Mouse (Mus musculus) forebrain, embryonic 14.5 days (tissue): ENCODE measurements around the gene Sipa1l1. TPM values are rescaled to one million over a fixed set of nuclear protein-coding genes. Genes with fewer than 3 reads are reported as not detected.

ENCODE experiments used
- ATAC-seq: fragments of 200-750 bp; cut with Nextera tagmentation; 2 replicates; pipeline ENCODE4 v1.8.0; 2017; ENCODE audit warnings: mild to moderate bottlenecking, moderate library complexity
- DNase-seq: peaks from one replicate; pipeline ENCODE4 v3.0.0-alpha.2; 2015; ENCODE audit warnings: low spot score
- H3K27ac ChIP-seq: fragments of 300-500 bp; sonication (generic); 2 replicates; pipeline ENCODE4 v1.5.1; 2014; ENCODE audit warnings: low read depth, mild to moderate bottlenecking, control low read depth, low read length, moderate library complexity
- H3K27me3 ChIP-seq: fragments of 300-500 bp; sonication (generic); replicated peaks from 2 replicates; pipeline ENCODE4 v1.6.1; 2014; ENCODE audit warnings: low read length, control low read depth, mixed read lengths; ENCODE audit not compliant: control insufficient read depth, insufficient read depth
- H3K36me3 ChIP-seq: fragments of 300-500 bp; sonication (generic); 2 replicates; pipeline ENCODE4 v1.6.1; 2014; ENCODE audit warnings: low read length, control low read depth; ENCODE audit not compliant: control insufficient read depth, insufficient read depth
- H3K4me1 ChIP-seq: fragments of 300-500 bp; sonication (generic); 2 replicates; pipeline ENCODE4 v1.6.1; 2014; ENCODE audit warnings: antibody characterized with exemption, low read length, control low read depth; ENCODE audit not compliant: control insufficient read depth, insufficient read depth
- H3K4me2 ChIP-seq: fragments of 300-500 bp; sonication (generic); 2 replicates; pipeline ENCODE4 v1.6.1; 2014; ENCODE audit warnings: mild to moderate bottlenecking, control low read depth, low read length
- H3K4me3 ChIP-seq: fragments of 300-500 bp; sonication (generic); 2 replicates; pipeline ENCODE4 v1.5.1; 2014; ENCODE audit warnings: low read depth, low read length, control low read depth
- H3K9ac ChIP-seq: fragments of 300-500 bp; sonication (generic); 2 replicates; pipeline ENCODE4 v1.6.1; 2014; ENCODE audit warnings: mild to moderate bottlenecking, low read length, control low read depth, moderate library complexity
- H3K9me3 ChIP-seq: fragments of 300-500 bp; sonication (generic); replicated peaks from 2 replicates; pipeline ENCODE4 v1.6.1; 2016; ENCODE audit warnings: low read length, control low read depth, mixed read lengths; ENCODE audit not compliant: control insufficient read depth
- WGBS: fragments of 180-500 bp; shearing (Covaris S2); extraction: QIAGEN DNeasy Blood & Tissue Kit; methylation state at CpG from one replicate; pipeline ENCODE4 v1.1.7; 2014; 5-methylcytosine and 5-hydroxymethylcytosine counted together
- polyA plus RNA-seq: library from polyadenylated mRNA; unstranded; fragments of >200 nt; fragmentation: Nextera tagmentation; extraction: Ambion mirVana; gene quantifications from 2 replicates; pipeline ENCODE4 v1.2.1, GENCODE M21; 2014

The Sipa1l1 gene
- polyA plus RNA-seq, 1 experiment from 2014 or later, result 13.5 TPM

- Histone ChIP-seq H3K9ac (peak overlapping the region; percentile 43), H3K4me1 (no peaks in the 10 kb centered on the region), H3K4me2 (peak overlapping the region; percentile 42), H3K27ac (no peak overlapping the region), H3K9me3 (no peaks in the 10 kb centered on the region), H3K27me3 (no peaks in the 10 kb centered on the region), H3K36me3 (no peaks in the 10 kb centered on the region), H3K4me3 (peak overlapping the region; percentile 9)
- peak; percentile 86 for DNase-seq
- ATAC-seq, result peak; percentile 86
- WGBS, result 16% methylated on average over 11 of the region's 11 CpGs
Observed at GRCm38 (mm10) chr12:82497866-82498631, 328.9 kb downstream of the Sipa1l1 start.

- no peaks in the 10 kb centered on the region for H3K4me1 ChIP-seq
- no peaks in the 10 kb centered on the region for H3K27me3 ChIP-seq
- no peak for DNase-seq
- H3K4me3 ChIP-seq, result no peak overlapping the region
- no peaks in the 10 kb centered on the region for H3K9me3 ChIP-seq
- H3K27ac ChIP-seq, result no peak overlapping the region
- no peak for ATAC-seq
- no peak overlapping the region for H3K9ac ChIP-seq
- no peaks in the 10 kb centered on the region for H3K36me3 ChIP-seq
- WGBS, result 87% methylated on average over 4 of the region's 4 CpGs
- H3K4me2 ChIP-seq, result no peak overlapping the region
Observed at GRCm38 (mm10) chr12:82498701-82499100, 329.6 kb downstream of the Sipa1l1 start.

- Histone ChIP-seq H3K9me3 (no peaks in the 10 kb centered on the region), H3K4me3 (no peak overlapping the region), H3K9ac (no peak overlapping the region), H3K4me1 (no peaks in the 10 kb centered on the region), H3K36me3 (no peaks in the 10 kb centered on the region), H3K27me3 (no peaks in the 10 kb centered on the region), H3K27ac (no peak overlapping the region), H3K4me2 (no peak overlapping the region)
- no peak for ATAC-seq
- DNase-seq, result no peak
- WGBS, result 89% methylated on average over 5 of the region's 5 CpGs
Observed at GRCm38 (mm10) chr12:82499731-82500130, 330.6 kb downstream of the Sipa1l1 start.
